ENCODE assay signal across 8 mouse cellular contexts in genomic region chr1:157417861-157418260, GRCm38 (mm10). TPM values are rescaled to one million over a fixed set of nuclear protein-coding genes. Genes with fewer than 3 reads are reported as not detected.
A peak's percentile ranks its signal among the peaks of the same experiment; 100 is the strongest.
DNase-seq lines count a peak whose midpoint lies in the region; ATAC-seq and TF ChIP-seq lines count a peak whose summit lies in the region.

No protein-coding gene starts in this region.

- H3K27ac ChIP-seq in liver, adult 2 months (replicated peaks; ENCODE audit: insufficient read depth, low read depth, low read length): peak overlapping the region; percentile 47
- H3K27ac ChIP-seq in liver, postnatal 0 days (ENCODE audit: low read depth): no peak overlapping the region
- H3K27ac ChIP-seq in forebrain, embryonic 14.5 days (ENCODE audit: low read depth, low read length): peak overlapping the region; percentile 9; the same call in 1 of the 2 replicates
- peak overlapping the region; percentile 51 for H3K27ac ChIP-seq in kidney, embryonic 16.5 days (ENCODE audit: low read length)
- peak overlapping the region; percentile 68 for H3K27ac ChIP-seq in olfactory bulb, adult 2 months (ENCODE audit: insufficient read depth, low read depth, low read length)
- no peak overlapping the region for H3K27ac ChIP-seq in intestine, embryonic 16.5 days (ENCODE audit: low read length)

- no peaks in the 10 kb centered on the region for H3K9me3 ChIP-seq in liver, postnatal 0 days (ENCODE audit: low read length)
- no peaks in the 10 kb centered on the region for H3K9me3 ChIP-seq in forebrain, embryonic 14.5 days (replicated peaks; ENCODE audit: control insufficient read depth, low read length)
- H3K9me3 ChIP-seq in kidney, embryonic 16.5 days (ENCODE audit: low read length): no peaks in the 10 kb centered on the region
- H3K9me3 ChIP-seq in intestine, embryonic 16.5 days (ENCODE audit: control insufficient read depth, low read length): no peaks in the 10 kb centered on the region

- TF ChIP-seq EP300 in liver, postnatal 0 days (IDR thresholded peaks at IDR 0.05; ENCODE audit: low read depth): no peak

- TF ChIP-seq CTCF in liver, adult 2 months (IDR thresholded peaks at IDR 0.05; ENCODE audit: low read depth, low read length): no peak
- no peak for TF ChIP-seq CTCF in liver, postnatal 0 days (IDR thresholded peaks at IDR 0.05; ENCODE audit: low read depth)
- TF ChIP-seq CTCF in olfactory bulb, adult 2 months (IDR thresholded peaks at IDR 0.05; ENCODE audit: insufficient read depth, low read depth, low read length): no peak

- no peak overlapping the region for H3K4me2 ChIP-seq in liver, postnatal 0 days (ENCODE audit: low read depth, low read length)
- 0 out of 2 replicates have a peak overlapping the region, but pooled peaks have one; percentile 10 for H3K4me2 ChIP-seq in forebrain, embryonic 14.5 days (ENCODE audit: low read length)
- H3K4me2 ChIP-seq in kidney, embryonic 16.5 days (replicated peaks; ENCODE audit: low read depth, low read length): no peak overlapping the region
- H3K4me2 ChIP-seq in intestine, embryonic 16.5 days (ENCODE audit: low read depth, low read length): no peak overlapping the region

- no peaks in the 10 kb centered on the region for H3K79me2 ChIP-seq in liver, adult 2 months (ENCODE audit: control insufficient read depth, insufficient read depth, low read length)

- ATAC-seq in liver, postnatal 0 days: no peak
- 0 out of 2 replicates have a peak, but pooled peaks have one; percentile 26 for ATAC-seq in forebrain, embryonic 14.5 days
- no peak for ATAC-seq in kidney, embryonic 16.5 days (ENCODE audit: low FRiP score, low TSS enrichment)
- no peak for ATAC-seq in intestine, embryonic 16.5 days

- H3K27me3 ChIP-seq in liver, adult 2 months (ENCODE audit: control insufficient read depth, insufficient read depth, low read length): no peaks in the 10 kb centered on the region
- H3K27me3 ChIP-seq in liver, postnatal 0 days (ENCODE audit: insufficient read depth, low read length): no peaks in the 10 kb centered on the region
- no peaks in the 10 kb centered on the region for H3K27me3 ChIP-seq in forebrain, embryonic 14.5 days (replicated peaks; ENCODE audit: control insufficient read depth, insufficient read depth, low read length)
- no peaks in the 10 kb centered on the region for H3K27me3 ChIP-seq in kidney, embryonic 16.5 days (ENCODE audit: insufficient read depth, low read length)
- no peaks in the 10 kb centered on the region for H3K27me3 ChIP-seq in intestine, embryonic 16.5 days (replicated peaks; ENCODE audit: control insufficient read depth, insufficient read depth, low read length)

- no peak overlapping the region for H3K4me3 ChIP-seq in liver, adult 2 months (ENCODE audit: insufficient read depth, low read depth, low read length)
- no peak overlapping the region for H3K4me3 ChIP-seq in liver, postnatal 0 days (ENCODE audit: low read depth, low read length)
- no peak overlapping the region for H3K4me3 ChIP-seq in forebrain, embryonic 14.5 days (ENCODE audit: low read depth, low read length)
- H3K4me3 ChIP-seq in kidney, embryonic 16.5 days (ENCODE audit: low read length): no peak overlapping the region
- no peak overlapping the region for H3K4me3 ChIP-seq in olfactory bulb, adult 2 months (ENCODE audit: insufficient read depth, low read depth, low read length)
- no peak overlapping the region for H3K4me3 ChIP-seq in intestine, embryonic 16.5 days (ENCODE audit: low read length)

- peaks cover 4% of the 10 kb centered on the region; the same call in 1 of the 2 replicates for H3K36me3 ChIP-seq in liver, adult 2 months (ENCODE audit: control insufficient read depth, insufficient read depth, low read length)
- H3K36me3 ChIP-seq in liver, postnatal 0 days (replicated peaks; ENCODE audit: insufficient read depth, low read length): no peaks in the 10 kb centered on the region
- 0 out of 2 replicates have a peak, but pooled peaks cover 6% of the 10 kb centered on the region for H3K36me3 ChIP-seq in forebrain, embryonic 14.5 days (ENCODE audit: control insufficient read depth, insufficient read depth, low read length)
- H3K36me3 ChIP-seq in kidney, embryonic 16.5 days (ENCODE audit: insufficient read depth, low read length): peaks cover 5% of the 10 kb centered on the region; the same call in 1 of the 2 replicates
- no peaks in the 10 kb centered on the region for H3K36me3 ChIP-seq in intestine, embryonic 16.5 days (ENCODE audit: control insufficient read depth, insufficient read depth, low read length)

- no peak for TF ChIP-seq POLR2A in liver, adult 2 months (IDR thresholded peaks at IDR 0.05; ENCODE audit: extremely low read depth, insufficient read depth, low read length)
- no peak for TF ChIP-seq POLR2A in olfactory bulb, adult 2 months (IDR thresholded peaks at IDR 0.05; ENCODE audit: insufficient read depth, low read depth, low read length)

- 68% methylated on average over 7 of the region's 7 CpGs for WGBS in liver, adult 2 months
- 48% methylated on average over 7 of the region's 7 CpGs for WGBS in liver, postnatal 0 days (ENCODE audit: insufficient replicate concordance)
- 11% methylated on average over 7 of the region's 7 CpGs for WGBS in forebrain, embryonic 14.5 days
- WGBS in kidney, embryonic 16.5 days: 59% methylated on average over 7 of the region's 7 CpGs
- WGBS in olfactory bulb, adult 2 months: 35% methylated on average over 7 of the region's 7 CpGs
- 63% methylated on average over 7 of the region's 7 CpGs for WGBS in intestine, embryonic 16.5 days

- H3K4me1 ChIP-seq in liver, adult 2 months (ENCODE audit: control insufficient read depth, insufficient read depth, low read length): no peaks in the 10 kb centered on the region
- no peaks in the 10 kb centered on the region for H3K4me1 ChIP-seq in liver, postnatal 0 days (ENCODE audit: insufficient read depth)
- 0 out of 2 replicates have a peak, but pooled peaks cover 4% of the 10 kb centered on the region for H3K4me1 ChIP-seq in forebrain, embryonic 14.5 days (ENCODE audit: control insufficient read depth, insufficient read depth, low read length)
- H3K4me1 ChIP-seq in kidney, embryonic 16.5 days (ENCODE audit: insufficient read depth, low read length): no peaks in the 10 kb centered on the region
- H3K4me1 ChIP-seq in olfactory bulb, adult 2 months (ENCODE audit: control insufficient read depth, insufficient read depth, low read length): peaks cover 3% of the 10 kb centered on the region; the same call in 1 of the 2 replicates
- H3K4me1 ChIP-seq in intestine, embryonic 16.5 days (ENCODE audit: control insufficient read depth, insufficient read depth, low read length): no peaks in the 10 kb centered on the region

- no peak for DNase-seq in liver, adult 2 months (ENCODE audit: extremely low read depth, low read depth, low spot score)
- DNase-seq in liver, postnatal 0 days: no peak
- DNase-seq in forebrain, embryonic 14.5 days (ENCODE audit: low spot score): peak; percentile 38
- DNase-seq in embryo, embryonic 10.5 days (ENCODE audit: low spot score): no peak
- no peak for DNase-seq in thymus, postnatal 25 days

- H3K9ac ChIP-seq in liver, adult 2 months (ENCODE audit: low read depth, low read length): no peak overlapping the region
- no peak overlapping the region for H3K9ac ChIP-seq in liver, postnatal 0 days (replicated peaks)
- no peak overlapping the region for H3K9ac ChIP-seq in forebrain, embryonic 14.5 days (ENCODE audit: low read length)
- 0 out of 2 replicates have a peak overlapping the region, but pooled peaks have one; percentile 6 for H3K9ac ChIP-seq in kidney, embryonic 16.5 days (replicated peaks; ENCODE audit: low read length)
- no peak overlapping the region for H3K9ac ChIP-seq in intestine, embryonic 16.5 days (ENCODE audit: low read depth, low read length)

RNA-seq across cellular contexts. Expression of gene Rasal2, which starts 5.5 kb away (rescaled TPM):
- 9.1 and 10.2 TPM in 2 replicates for total RNA-seq in liver, adult 2 months (2014; rRNA removed)
- 0.90 and 1.2 TPM in 2 replicates for polyA plus RNA-seq in liver, adult 2 months (2012; rRNA removed)
- 10.7 and 12.5 TPM in 2 replicates for polyA plus RNA-seq in liver, postnatal 0 days (2015; fragmentation: Nextera tagmentation; extraction: Ambion mirVana)
- polyA plus RNA-seq in forebrain, embryonic 14.5 days (2014; fragmentation: Nextera tagmentation; extraction: Ambion mirVana): 30.7 and 32.5 TPM in 2 replicates
- polyA plus RNA-seq in kidney, embryonic 16.5 days (2015; fragmentation: Nextera tagmentation; extraction: Ambion mirVana): 6.9 and 8.0 TPM in 2 replicates
- not detected in 2 replicates for polyA plus RNA-seq in olfactory bulb, adult 2 months (2012; ENCODE audit: insufficient read depth, insufficient read length, low replicate concordance, missing spikeins)
- 4.0 TPM in 2 replicates for polyA plus RNA-seq in intestine, embryonic 16.5 days (2015; fragmentation: Nextera tagmentation; extraction: Ambion mirVana)

RNA-seq across cellular contexts. Expression of gene Cryzl2, which starts 40.5 kb away (rescaled TPM):
- total RNA-seq in liver, adult 2 months (2014; rRNA removed): 21.4 and 22.7 TPM in 2 replicates
- 31.0 and 32.2 TPM in 2 replicates for polyA plus RNA-seq in liver, adult 2 months (2012; rRNA removed)
- 9.5 TPM in 2 replicates for polyA plus RNA-seq in liver, postnatal 0 days (2015; fragmentation: Nextera tagmentation; extraction: Ambion mirVana)
- 7.1 and 8.1 TPM in 2 replicates for polyA plus RNA-seq in forebrain, embryonic 14.5 days (2014; fragmentation: Nextera tagmentation; extraction: Ambion mirVana)
- polyA plus RNA-seq in kidney, embryonic 16.5 days (2015; fragmentation: Nextera tagmentation; extraction: Ambion mirVana): 28.7 TPM in 2 replicates
- not detected in 2 replicates for polyA plus RNA-seq in olfactory bulb, adult 2 months (2012; ENCODE audit: insufficient read depth, insufficient read length, low replicate concordance, missing spikeins)
- polyA plus RNA-seq in intestine, embryonic 16.5 days (2015; fragmentation: Nextera tagmentation; extraction: Ambion mirVana): 12.7 and 13.1 TPM in 2 replicates

Comparison
In these comparisons a context has a peak if more than half of its experiments do, and no peak if none do; other contexts are left out.
1. H3K27ac ChIP-seq: peak in liver, adult 2 months (single experiment), forebrain, embryonic 14.5 days (single experiment), kidney, embryonic 16.5 days (single experiment) and olfactory bulb, adult 2 months (single experiment); none in liver, postnatal 0 days (single experiment) and intestine, embryonic 16.5 days (single experiment).